Mouse (Mus musculus) c-Kit-negative CD71-positive TER-119-positive erythroid progenitor cells, embryonic 14.5 days (primary cell): ENCODE data around the gene Ahnak2.
A peak's percentile ranks its signal among the peaks of the same experiment; 100 is the strongest.
"Not testable (repeated sequence)": the region's sequence is repeated elsewhere in the genome, so short reads cannot be mapped to it uniquely, and the experiment has no call there.

Experiments
- DNase-seq: peaks from one replicate; pipeline ENCODE4 v3.0.0-alpha.2; 2013; ENCODE audit warnings: low read depth, low spot score

The Ahnak2 gene

GRCm38 (mm10) chr12:112821216-112821615 is 18.8 kb upstream of the Ahnak2 start:
- DNase-seq, result no peak

- no peak for DNase-seq
Observed at GRCm38 (mm10) chr12:112820401-112820999, 18.0 kb upstream of the Ahnak2 start.

GRCm38 (mm10) chr12:112819057-112819662 is 16.7 kb upstream of the Ahnak2 start:
- no peak for DNase-seq

- DNase-seq, result not testable (repeated sequence)
Observed at GRCm38 (mm10) chr12:112816866-112817265, 14.4 kb upstream of the Ahnak2 start.

- no peak for DNase-seq
Observed at GRCm38 (mm10) chr12:112816294-112816693, 13.8 kb upstream of the Ahnak2 start.

- no peak for DNase-seq
Observed at GRCm38 (mm10) chr12:112814682-112815470, 12.4 kb upstream of the Ahnak2 start.

GRCm38 (mm10) chr12:112813370-112813769 is 10.9 kb upstream of the Ahnak2 start:
- DNase-seq, result no peak

- DNase-seq, result no peak
Observed at GRCm38 (mm10) chr12:112810092-112810885, 7.8 kb upstream of the Ahnak2 start.

GRCm38 (mm10) chr12:112809641-112810040 is 7.2 kb upstream of the Ahnak2 start:
- no peak for DNase-seq

GRCm38 (mm10) chr12:112808587-112809364 is 6.3 kb upstream of the Ahnak2 start, which contains the start of gene Clba1:
Gene Clba1, plus strand, starts transcription at chr12:112808937.
- peak; percentile 69 for DNase-seq

GRCm38 (mm10) chr12:112808212-112808586 is 5.7 kb upstream of the Ahnak2 start:
- no peak for DNase-seq

GRCm38 (mm10) chr12:112807796-112808195 is 5.3 kb upstream of the Ahnak2 start:
- no peak for DNase-seq

GRCm38 (mm10) chr12:112806044-112806443 is 3.6 kb upstream of the Ahnak2 start:
- no peak for DNase-seq

- no peak for DNase-seq
Observed at GRCm38 (mm10) chr12:112804046-112804445, 1.6 kb upstream of the Ahnak2 start.

GRCm38 (mm10) chr12:112802917-112803316 is 460 bp upstream of the Ahnak2 start:
- no peak for DNase-seq

GRCm38 (mm10) chr12:112800476-112800875 is 2.0 kb downstream of the Ahnak2 start:
- DNase-seq, result peak; percentile 55

GRCm38 (mm10) chr12:112799237-112799970 is 3.1 kb downstream of the Ahnak2 start:
- no peak for DNase-seq

GRCm38 (mm10) chr12:112798716-112799115 is 3.7 kb downstream of the Ahnak2 start:
- no peak for DNase-seq

GRCm38 (mm10) chr12:112798332-112798681 is 4.2 kb downstream of the Ahnak2 start:
- DNase-seq, result no peak

GRCm38 (mm10) chr12:112797672-112798331 is 4.7 kb downstream of the Ahnak2 start:
- DNase-seq, result no peak
